Mouse (Mus musculus): ENCODE results near the gene Atg7. TPM values are rescaled to one million over a fixed set of nuclear protein-coding genes. Genes with fewer than 3 reads are reported as not detected.
"Not testable (repeated sequence)": the region's sequence is repeated elsewhere in the genome, so short reads cannot be mapped to it uniquely, and the experiment has no call there.

Gene Atg7
- total and polyA plus RNA-seq, 2 experiments from 2014 or later = 17.1 to 21.5 TPM

- Histone ChIP-seq H3K4me3 (ENCODE audit: low read depth, low read length) (no peak overlapping the region), H3K4me1 (ENCODE audit: insufficient read depth, low read length) (peaks cover 22% of the 10 kb centered on the region; the same call in 1 of the 2 replicates), H3K36me3 (ENCODE audit: insufficient read depth, low read length) (no peaks in the 10 kb centered on the region), H3K9me3 (ENCODE audit: low read length) (no peaks in the 10 kb centered on the region), H3K9ac (replicated peaks; ENCODE audit: low read length, poor library complexity, severe bottlenecking) (peak overlapping the region; percentile 46; the same call in 1 of the 2 replicates), H3K27ac (ENCODE audit: low read depth, low read length) (peak overlapping the region; percentile 85), H3K4me2 (ENCODE audit: low read depth, low read length, poor library complexity, severe bottlenecking) (no peak overlapping the region), H3K27me3 (ENCODE audit: insufficient read depth, low read length) (no peaks in the 10 kb centered on the region)
- ATAC-seq (ENCODE audit: low FRiP score) (peak; percentile 39), DNase-seq (ENCODE audit: low spot score) (peak; percentile 50)
- TF ChIP-seq CTCF (IDR thresholded peaks at IDR 0.05) = no peak
- 17% methylated on average over 7 of the region's 7 CpGs for WGBS
Measured at GRCm38 (mm10) chr6:114882675-114883074, 239.8 kb downstream of the Atg7 start.

DNA sequence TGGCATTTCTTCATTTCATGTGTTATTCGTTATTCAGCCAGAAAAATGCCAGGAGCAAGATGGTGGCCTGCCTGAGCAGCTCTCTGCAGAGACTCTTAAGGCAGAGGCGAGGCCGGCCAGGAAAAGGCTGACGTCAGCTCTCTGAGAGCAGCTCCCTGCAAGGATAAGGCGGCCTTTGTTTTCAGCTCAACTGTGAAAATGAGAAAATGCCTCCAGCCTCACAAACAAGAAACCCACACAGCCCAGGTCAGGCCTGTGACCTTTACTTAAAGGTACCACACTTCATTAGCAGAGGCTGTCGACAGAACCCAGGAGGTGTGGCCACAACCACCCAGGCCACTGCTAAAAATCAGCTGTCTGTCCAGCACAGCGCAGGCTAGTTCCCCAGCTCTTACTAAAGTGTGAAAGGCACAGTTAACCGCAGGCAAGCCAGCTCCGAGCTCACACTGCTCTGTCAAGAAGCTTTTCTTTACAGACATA, 240.4 kb downstream of the Atg7 start:
- peak; percentile 93 for DNase-seq (ENCODE audit: low spot score)
- ATAC-seq (ENCODE audit: low FRiP score) = peak; percentile 90
- peaks cover 22% of the 10 kb centered on the region; the same call in 1 of the 2 replicates for H3K4me1 ChIP-seq (ENCODE audit: insufficient read depth, low read length)
- no peak overlapping the region for H3K4me2 ChIP-seq (ENCODE audit: low read depth, low read length, poor library complexity, severe bottlenecking)
- TF ChIP-seq CTCF (IDR thresholded peaks at IDR 0.05) = no peak
- no peaks in the 10 kb centered on the region for H3K27me3 ChIP-seq (ENCODE audit: insufficient read depth, low read length)
- WGBS = 2% methylated on average over 9 of the region's 9 CpGs
- H3K9me3 ChIP-seq (ENCODE audit: low read length) = no peaks in the 10 kb centered on the region
- no peak overlapping the region for H3K4me3 ChIP-seq (ENCODE audit: low read depth, low read length)
- peak overlapping the region; percentile 34; the same call in 1 of the 2 replicates for H3K9ac ChIP-seq (replicated peaks; ENCODE audit: low read length, poor library complexity, severe bottlenecking)
- peak overlapping the region; percentile 85 for H3K27ac ChIP-seq (ENCODE audit: low read depth, low read length)
- H3K36me3 ChIP-seq (ENCODE audit: insufficient read depth, low read length) = no peaks in the 10 kb centered on the region

DNA sequence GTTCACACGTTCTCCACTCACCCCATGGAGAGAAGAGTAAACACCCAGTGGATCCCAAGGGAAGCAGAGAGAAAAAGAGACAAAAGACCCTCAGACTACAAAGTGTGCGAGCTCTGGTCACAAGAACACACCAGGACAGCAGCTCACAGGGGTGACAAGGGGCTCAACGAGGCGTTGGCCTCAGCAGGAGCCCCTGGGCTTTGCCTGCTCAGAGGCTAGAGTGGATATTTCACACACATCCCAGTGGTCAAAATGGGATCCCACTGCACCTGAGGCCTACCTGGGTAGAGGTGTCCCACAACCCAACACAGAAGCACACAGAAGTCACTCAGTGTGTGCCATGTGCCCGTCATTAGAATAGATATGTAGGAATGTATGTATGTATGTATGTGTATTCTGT, 242.2 kb downstream of the Atg7 start:
- TF ChIP-seq CTCF (IDR thresholded peaks at IDR 0.05) = no peak
- no peak overlapping the region for H3K27ac ChIP-seq (ENCODE audit: low read depth, low read length)

GRCm38 (mm10) chr6:114886012-114886411, 243.1 kb downstream of the Atg7 start:
- WGBS = 89% methylated on average over 6 of the region's 6 CpGs
- H3K36me3 ChIP-seq (ENCODE audit: insufficient read depth, low read length) = no peaks in the 10 kb centered on the region
- no peaks in the 10 kb centered on the region for H3K9me3 ChIP-seq (ENCODE audit: low read length)
- H3K27ac ChIP-seq (ENCODE audit: low read depth, low read length) = no peak overlapping the region
- H3K4me2 ChIP-seq (ENCODE audit: low read depth, low read length, poor library complexity, severe bottlenecking) = no peak overlapping the region
- H3K9ac ChIP-seq (replicated peaks; ENCODE audit: low read length, poor library complexity, severe bottlenecking) = no peak overlapping the region
- H3K4me3 ChIP-seq (ENCODE audit: low read depth, low read length) = no peak overlapping the region
- peaks cover 28% of the 10 kb centered on the region for H3K4me1 ChIP-seq (ENCODE audit: insufficient read depth, low read length)
- no peaks in the 10 kb centered on the region for H3K27me3 ChIP-seq (ENCODE audit: insufficient read depth, low read length)
- ATAC-seq (ENCODE audit: low FRiP score) = no peak
- DNase-seq (ENCODE audit: low spot score) = no peak
- no peak for TF ChIP-seq CTCF (IDR thresholded peaks at IDR 0.05)

More for the DNA sequence above, 242.2 kb downstream of the Atg7 start:
- Histone ChIP-seq H3K4me3 (ENCODE audit: low read depth, low read length) (no peak overlapping the region), H3K4me2 (ENCODE audit: low read depth, low read length, poor library complexity, severe bottlenecking) (no peak overlapping the region), H3K9me3 (ENCODE audit: low read length) (no peaks in the 10 kb centered on the region), H3K4me1 (ENCODE audit: insufficient read depth, low read length) (peaks cover 22% of the 10 kb centered on the region), H3K27me3 (ENCODE audit: insufficient read depth, low read length) (no peaks in the 10 kb centered on the region), H3K9ac (replicated peaks; ENCODE audit: low read length, poor library complexity, severe bottlenecking) (no peak overlapping the region), H3K36me3 (ENCODE audit: insufficient read depth, low read length) (no peaks in the 10 kb centered on the region)
- WGBS = 79% methylated on average over 5 of the region's 5 CpGs
- ATAC-seq (ENCODE audit: low FRiP score) (no peak), DNase-seq (ENCODE audit: low spot score) (no peak)

GRCm38 (mm10) chr6:114886504-114887361, 243.8 kb downstream of the Atg7 start:
- no peak overlapping the region for H3K27ac ChIP-seq (ENCODE audit: low read depth, low read length)
- H3K4me3 ChIP-seq (ENCODE audit: low read depth, low read length) = no peak overlapping the region
- H3K4me1 ChIP-seq (ENCODE audit: insufficient read depth, low read length) = peaks cover 35% of the 10 kb centered on the region
- TF ChIP-seq CTCF (IDR thresholded peaks at IDR 0.05) = no peak
- no peaks in the 10 kb centered on the region for H3K9me3 ChIP-seq (ENCODE audit: low read length)
- no peak for ATAC-seq (ENCODE audit: low FRiP score)
- 76% methylated on average over 11 of the region's 11 CpGs for WGBS
- no peak overlapping the region for H3K4me2 ChIP-seq (ENCODE audit: low read depth, low read length, poor library complexity, severe bottlenecking)
- no peak overlapping the region for H3K9ac ChIP-seq (replicated peaks; ENCODE audit: low read length, poor library complexity, severe bottlenecking)
- H3K36me3 ChIP-seq (ENCODE audit: insufficient read depth, low read length) = no peaks in the 10 kb centered on the region
- no peaks in the 10 kb centered on the region for H3K27me3 ChIP-seq (ENCODE audit: insufficient read depth, low read length)
- no peak for DNase-seq (ENCODE audit: low spot score)

DNA sequence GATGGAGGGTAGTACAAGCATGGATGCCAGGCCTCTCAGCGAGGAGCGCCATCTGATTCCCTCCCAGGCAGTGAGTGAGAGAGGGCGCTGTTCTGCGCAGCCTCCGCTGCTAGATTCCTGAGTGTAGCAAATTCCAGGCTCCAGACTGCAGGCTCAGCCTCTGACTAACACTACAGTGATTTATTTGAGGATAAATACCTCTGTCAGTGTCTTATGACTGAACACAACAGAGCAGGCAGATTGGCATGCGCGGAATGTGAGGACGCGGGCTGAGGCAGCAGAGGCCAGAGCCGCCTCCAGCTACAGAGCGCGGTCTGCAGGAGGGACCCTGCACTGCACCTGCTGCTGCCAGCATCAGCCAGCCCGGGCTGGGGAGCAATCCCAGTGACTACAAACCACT, 246.0 kb downstream of the Atg7 start:
- TF ChIP-seq CTCF (IDR thresholded peaks at IDR 0.05) = peak; percentile 64
- H3K36me3 ChIP-seq (ENCODE audit: insufficient read depth, low read length) = no peaks in the 10 kb centered on the region
- H3K4me2 ChIP-seq (ENCODE audit: low read depth, low read length, poor library complexity, severe bottlenecking) = peak overlapping the region; percentile 7; the same call in 1 of the 2 replicates
- ATAC-seq (ENCODE audit: low FRiP score) = peak; percentile 35
- peak overlapping the region; percentile 62 for H3K27ac ChIP-seq (ENCODE audit: low read depth, low read length)
- whole genome bisulfite sequencing = 13% methylated on average over 13 of the region's 13 CpGs
- no peak overlapping the region for H3K9ac ChIP-seq (replicated peaks; ENCODE audit: low read length, poor library complexity, severe bottlenecking)
- H3K4me3 ChIP-seq (ENCODE audit: low read depth, low read length) = no peak overlapping the region
- H3K4me1 ChIP-seq (ENCODE audit: insufficient read depth, low read length) = peaks cover 44% of the 10 kb centered on the region
- no peaks in the 10 kb centered on the region for H3K27me3 ChIP-seq (ENCODE audit: insufficient read depth, low read length)
- H3K9me3 ChIP-seq (ENCODE audit: low read length) = no peaks in the 10 kb centered on the region
- DNase-seq (ENCODE audit: low spot score) = peak; percentile 82

DNA sequence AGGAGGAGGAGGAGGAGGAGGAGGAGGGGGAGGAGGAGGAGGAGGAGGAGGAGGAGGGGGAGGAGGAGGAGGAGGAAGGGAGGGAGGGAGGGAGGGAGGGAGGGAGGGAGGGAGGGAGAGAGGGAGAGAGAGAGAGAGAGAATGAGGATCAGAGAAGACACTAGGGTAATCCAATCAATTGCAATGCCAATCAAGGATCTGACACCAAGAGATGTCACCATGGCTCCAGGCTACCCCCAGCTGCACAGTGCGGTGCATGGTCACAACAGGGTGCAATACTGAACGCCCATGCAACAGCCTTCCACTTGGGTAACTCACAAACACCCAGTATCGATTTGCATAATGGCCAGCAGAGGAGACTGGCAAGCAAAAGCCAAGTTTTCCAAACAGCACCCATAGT, 247.1 kb downstream of the Atg7 start:
- H3K4me3 ChIP-seq (ENCODE audit: low read depth, low read length); DNase-seq (ENCODE audit: low spot score); H3K36me3 ChIP-seq (ENCODE audit: insufficient read depth, low read length); H3K9me3 ChIP-seq (ENCODE audit: low read length); H3K27ac ChIP-seq (ENCODE audit: low read depth, low read length); H3K9ac ChIP-seq (replicated peaks; ENCODE audit: low read length, poor library complexity, severe bottlenecking); H3K27me3 ChIP-seq (ENCODE audit: insufficient read depth, low read length); ATAC-seq (ENCODE audit: low FRiP score); H3K4me2 ChIP-seq (ENCODE audit: low read depth, low read length, poor library complexity, severe bottlenecking): not testable (repeated sequence)
- H3K4me1 ChIP-seq (ENCODE audit: insufficient read depth, low read length) = peaks cover 47% of the 10 kb centered on the region
- WGBS = 42% methylated on average over 3 of the region's 3 CpGs

Measured in midbrain, postnatal 0 days (tissue).